Mouse (Mus musculus) neural tube, embryonic 14.5 days (tissue): ENCODE data around the gene Gm4187. TPM values are rescaled to one million over a fixed set of nuclear protein-coding genes. Genes with fewer than 3 reads are reported as not detected.
"Not testable (repeated sequence)": the region's sequence is repeated elsewhere in the genome, so short reads cannot be mapped to it uniquely, and the experiment has no call there.

Source experiments
- ATAC-seq: fragments of 200-750 bp; cut with Nextera tagmentation; 2 replicates; pipeline ENCODE4 v1.8.0; 2017; ENCODE audit warnings: low read depth, mild to moderate bottlenecking, moderate TSS enrichment, moderate library complexity
- H3K27ac ChIP-seq: fragments of 300-500 bp; sonication (generic); 2 replicates; pipeline ENCODE4 v1.5.1; 2014; ENCODE audit warnings: low read depth, mild to moderate bottlenecking, control low read depth, low read length, moderate library complexity, mixed read lengths
- H3K27me3 ChIP-seq: fragments of 300-500 bp; sonication (generic); 2 replicates; pipeline ENCODE4 v1.6.1; 2014; ENCODE audit warnings: low read length; ENCODE audit not compliant: control insufficient read depth, insufficient read depth
- H3K36me3 ChIP-seq: fragments of 300-500 bp; sonication (generic); 2 replicates; pipeline ENCODE4 v1.6.1; 2014; ENCODE audit warnings: low read length, mixed read lengths; ENCODE audit not compliant: control insufficient read depth, insufficient read depth
- H3K4me1 ChIP-seq: fragments of 300-500 bp; sonication (generic); 2 replicates; pipeline ENCODE4 v1.6.1; 2014; ENCODE audit warnings: low read length; ENCODE audit not compliant: control insufficient read depth, insufficient read depth
- H3K4me2 ChIP-seq: fragments of 300-500 bp; sonication (generic); 2 replicates; pipeline ENCODE4 v1.6.1; 2014; ENCODE audit warnings: mild to moderate bottlenecking, low read depth, low read length, control low read depth
- H3K4me3 ChIP-seq: fragments of 300-500 bp; sonication (generic); 2 replicates; pipeline ENCODE4 v1.5.1; 2014; ENCODE audit warnings: low read depth, low read length, control low read depth, mixed read lengths
- H3K9ac ChIP-seq: fragments of 300-500 bp; sonication (generic); replicated peaks from 2 replicates; pipeline ENCODE4 v1.6.1; 2014; ENCODE audit warnings: low read depth, mild to moderate bottlenecking, control low read depth, low read length, mixed read lengths
- H3K9me3 ChIP-seq: fragments of 300-500 bp; sonication (generic); 2 replicates; pipeline ENCODE4 v1.6.1; 2016; ENCODE audit warnings: low read length; ENCODE audit not compliant: control insufficient read depth
- WGBS: fragments of 180-500 bp; shearing (Covaris S2); extraction: QIAGEN DNeasy Blood & Tissue Kit; methylation state at CpG from one replicate; pipeline ENCODE4 v1.1.7; 2014; 5-methylcytosine and 5-hydroxymethylcytosine counted together
- polyA plus RNA-seq: library from polyadenylated mRNA; unstranded; fragments of >200 nt; fragmentation: Nextera tagmentation; extraction: Ambion mirVana; gene quantifications from 2 replicates; pipeline ENCODE4 v1.2.1, GENCODE M21; 2014

Gm4187 gene
- not detected in 2 replicates for polyA plus RNA-seq

DNA sequence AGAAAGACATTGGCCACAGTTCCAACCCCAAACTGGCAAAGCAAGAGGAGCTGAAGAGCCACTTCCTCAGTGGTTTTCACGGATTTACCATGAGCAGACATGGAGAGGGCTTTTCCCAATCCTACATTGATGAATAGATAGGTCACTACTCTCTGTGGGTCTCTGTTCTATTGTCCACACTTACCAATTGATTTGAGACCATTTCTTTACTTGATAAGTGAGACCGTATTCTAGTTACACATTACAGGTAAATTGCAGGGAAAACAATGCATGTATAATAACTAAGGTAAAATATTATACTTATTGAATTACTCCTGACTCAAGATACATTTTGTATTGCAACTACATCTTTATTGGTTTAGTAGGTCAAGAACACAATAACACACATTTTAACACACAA is at the start of gene Gm4187:
Gene Gm4187 (minus strand): TSS at position 101 of the 400 bp plus-strand sequence.
- not testable (repeated sequence) for H3K36me3 ChIP-seq, ATAC-seq, H3K9me3 ChIP-seq, H3K27ac ChIP-seq, H3K4me1 ChIP-seq, H3K27me3 ChIP-seq, H3K4me3 ChIP-seq, H3K9ac ChIP-seq, H3K4me2 ChIP-seq
- WGBS: no CpG with 5 or more reads among the region's 2 CpGs

DNA sequence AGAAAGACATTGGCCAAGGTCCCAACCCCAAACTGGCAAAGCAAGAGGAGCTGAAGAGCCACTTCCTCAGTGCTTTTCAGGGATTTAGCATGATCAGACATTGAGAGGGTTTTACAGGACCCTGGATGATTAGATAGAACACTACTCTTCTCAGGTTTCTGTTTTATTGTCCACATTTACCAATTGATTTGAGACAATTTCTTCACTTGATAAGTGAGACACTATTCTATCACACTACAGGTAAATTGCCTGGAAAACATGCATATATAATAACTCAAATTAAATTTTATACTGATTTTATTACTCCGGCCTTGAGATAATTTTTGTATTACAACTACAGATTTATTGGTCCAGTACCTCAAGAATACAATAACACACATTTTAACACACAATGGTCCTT is 41.4 kb upstream of the Gm4187 start, which contains the start of gene Gm8660:
Gene Gm8660 (minus strand): TSS at position 101 of the 400 bp plus-strand sequence.
- WGBS: no CpG with 5 or more reads among the region's 1 CpGs
- not testable (repeated sequence) for H3K4me3 ChIP-seq, H3K9ac ChIP-seq, H3K4me2 ChIP-seq, H3K36me3 ChIP-seq, H3K4me1 ChIP-seq, H3K27me3 ChIP-seq, H3K9me3 ChIP-seq, H3K27ac ChIP-seq, ATAC-seq

Other genes with a start within 250 kb of the Gm4187 start
- gene Gm16451, start 211.5 kb downstream of the Gm4187 start, polyA plus RNA-seq: not detected in 2 replicates
- gene Gm10666, start 195.0 kb downstream of the Gm4187 start, polyA plus RNA-seq: not detected in 2 replicates
- not detected in 2 replicates for gene Vmn1r142, start 165.7 kb downstream of the Gm4187 start, polyA plus RNA-seq
- gene Vmn1r143, start 140.3 kb downstream of the Gm4187 start, polyA plus RNA-seq: not detected in 2 replicates
- not detected in 2 replicates for gene Gm8653, start 128.5 kb downstream of the Gm4187 start, polyA plus RNA-seq
- not detected in 2 replicates for gene Gm8453, start 100.2 kb downstream of the Gm4187 start, polyA plus RNA-seq
- gene Gm8660, start 41.3 kb upstream of the Gm4187 start, polyA plus RNA-seq: not detected in 2 replicates
- gene Vmn1r148, start 83.9 kb upstream of the Gm4187 start, polyA plus RNA-seq: not detected in 2 replicates
- gene Vmn1r149, start 108.5 kb upstream of the Gm4187 start, polyA plus RNA-seq: not detected in 2 replicates
- gene Gm10665, start 134.4 kb upstream of the Gm4187 start, polyA plus RNA-seq: not detected in 2 replicates
- not detected in 2 replicates for gene Vmn1r151, start 170.0 kb upstream of the Gm4187 start, polyA plus RNA-seq
- not detected in 2 replicates for gene Vmn1r152, start 193.2 kb upstream of the Gm4187 start, polyA plus RNA-seq
- gene Gm8677, start 205.2 kb upstream of the Gm4187 start, polyA plus RNA-seq: not detected in 2 replicates
- not detected in 2 replicates for gene Gm4201, start 235.6 kb upstream of the Gm4187 start, polyA plus RNA-seq